Mouse (Mus musculus) olfactory bulb, adult 2 months (tissue): Measurements from ENCODE around the gene Atp13a5.

Experiments
- CTCF ChIP-seq: fragments of 200-500 bp; IDR thresholded peaks from 2 replicates; pipeline ENCODE4 v1.5.1; 2012; ENCODE audit warnings: low read depth, mild to moderate bottlenecking, low read length, moderate library complexity; ENCODE audit not compliant: insufficient read depth
- POLR2A ChIP-seq: fragments of 200-500 bp; IDR thresholded peaks from 2 replicates; pipeline ENCODE4 v1.6.1; 2012; ENCODE audit warnings: mild to moderate bottlenecking, low read depth, low read length, moderate library complexity; ENCODE audit not compliant: insufficient read depth

- TF ChIP-seq CTCF (no peak), POLR2A (no peak)
These were observed 47.6 kb downstream of the Atp13a5 start for GRCm38 (mm10) chr16:29330948-29331347.
